Mouse (Mus musculus) cerebellum, postnatal 25 days (tissue): Measurements from ENCODE around the gene Lmbrd2.
"Not testable (repeated sequence)": the region's sequence is repeated elsewhere in the genome, so short reads cannot be mapped to it uniquely, and the experiment has no call there.

Source experiments
- DNase-seq, 2 experiments: peaks; one replicate each; pipeline ENCODE4 v3.0.0; 2021; ENCODE audit warnings: mixed read lengths in 2 of 2

The Lmbrd2 gene

DNA sequence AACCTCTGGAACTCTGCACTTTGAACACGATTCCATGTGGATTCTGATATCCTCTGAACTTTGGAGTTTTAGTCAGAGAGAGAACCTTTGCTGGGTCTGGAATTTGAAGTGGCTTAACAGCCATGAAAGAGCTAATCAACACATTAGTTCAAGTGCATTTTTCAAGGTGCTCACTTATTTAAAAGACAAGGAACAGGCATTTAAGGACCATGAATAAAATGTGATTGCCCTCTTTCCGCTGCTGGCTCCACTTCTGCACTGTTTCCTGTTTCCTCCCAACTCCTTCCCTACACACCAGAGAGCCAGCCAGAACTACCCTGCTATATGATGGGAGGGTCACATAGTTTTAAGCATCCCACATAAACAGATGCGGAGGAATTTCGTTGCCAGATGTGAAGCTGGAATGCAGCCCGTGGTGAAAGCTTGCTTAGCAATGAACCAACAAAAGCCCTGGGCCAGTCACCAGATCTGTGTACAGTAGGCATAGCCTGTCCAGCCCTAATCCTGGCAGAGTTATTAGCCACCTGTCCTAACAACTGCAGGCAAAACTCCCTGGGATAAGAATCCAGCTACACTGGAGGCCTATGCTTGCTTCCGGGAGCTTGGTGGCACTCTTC lies 5.4 kb upstream of the Lmbrd2 start:
- no peak for DNase-seq

DNA sequence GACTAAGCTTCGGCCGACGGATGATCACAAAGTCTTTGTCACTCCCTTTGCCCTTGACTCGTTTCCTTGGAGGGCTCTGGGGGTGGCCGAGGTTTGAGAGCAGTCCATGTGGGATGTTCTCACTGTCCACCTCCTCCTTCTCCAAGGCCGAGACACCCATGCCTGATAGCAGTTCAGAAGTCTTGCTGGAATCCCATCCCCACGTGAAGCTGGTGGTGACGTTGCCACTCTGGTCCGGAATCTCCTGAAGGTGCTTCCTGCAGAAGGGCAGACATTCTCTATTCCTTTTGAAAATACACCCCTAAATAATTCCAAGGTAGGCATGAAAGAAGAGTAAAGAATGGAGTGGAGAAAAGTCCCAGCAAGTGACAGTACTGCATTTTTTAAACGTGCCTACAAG lies 903 bp upstream of the Lmbrd2 start:
- DNase-seq = no peak

DNA sequence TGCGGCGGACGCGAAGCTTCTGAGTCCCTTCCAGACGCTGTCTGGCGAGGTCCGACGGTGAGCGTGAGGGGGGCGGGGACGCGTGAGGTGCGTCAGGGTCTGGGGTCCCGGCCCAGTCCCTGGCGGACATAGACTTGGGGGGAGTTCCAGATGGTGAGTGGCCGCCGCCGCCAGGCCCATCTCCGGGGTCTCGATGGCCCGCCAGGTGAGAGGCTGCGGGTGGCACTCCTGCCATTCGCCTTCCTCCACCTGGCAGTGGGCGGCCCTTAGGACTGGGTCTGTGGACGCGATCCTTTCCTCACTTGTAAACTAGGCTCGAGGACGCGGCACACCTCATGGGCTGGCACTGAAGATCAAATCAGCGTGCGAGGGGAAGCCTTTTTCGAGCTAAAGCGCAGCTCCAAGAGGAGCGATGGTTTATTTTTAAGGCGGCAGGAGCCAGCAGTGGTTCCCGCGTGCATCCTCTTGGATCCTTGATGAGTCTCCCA lies 378 bp downstream of the Lmbrd2 start:
- no peak for DNase-seq

DNA sequence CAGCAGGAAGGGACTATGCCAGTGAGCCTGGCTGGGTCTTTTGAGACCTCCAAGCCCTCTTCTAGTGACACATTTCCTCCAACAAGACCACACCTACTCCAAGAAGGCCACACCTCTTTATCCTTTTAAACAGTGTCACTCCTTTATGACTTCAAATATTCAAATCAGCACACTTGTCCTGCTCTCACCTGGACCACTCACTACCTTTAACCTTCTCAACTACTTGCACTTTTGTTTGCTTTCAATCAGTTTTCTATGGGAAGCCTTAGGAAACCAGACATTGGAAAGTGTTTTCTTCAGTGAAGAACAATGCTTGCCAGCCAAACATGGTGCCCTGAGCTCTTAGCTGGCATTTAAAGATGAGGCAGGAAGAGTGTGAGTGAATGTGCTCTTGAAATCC lies 15.0 kb downstream of the Lmbrd2 start, which contains the start of gene Skp2:
Gene Skp2, minus strand, starts transcription at position 101 of the 400 bp plus-strand sequence.
- DNase-seq = no peak

DNA sequence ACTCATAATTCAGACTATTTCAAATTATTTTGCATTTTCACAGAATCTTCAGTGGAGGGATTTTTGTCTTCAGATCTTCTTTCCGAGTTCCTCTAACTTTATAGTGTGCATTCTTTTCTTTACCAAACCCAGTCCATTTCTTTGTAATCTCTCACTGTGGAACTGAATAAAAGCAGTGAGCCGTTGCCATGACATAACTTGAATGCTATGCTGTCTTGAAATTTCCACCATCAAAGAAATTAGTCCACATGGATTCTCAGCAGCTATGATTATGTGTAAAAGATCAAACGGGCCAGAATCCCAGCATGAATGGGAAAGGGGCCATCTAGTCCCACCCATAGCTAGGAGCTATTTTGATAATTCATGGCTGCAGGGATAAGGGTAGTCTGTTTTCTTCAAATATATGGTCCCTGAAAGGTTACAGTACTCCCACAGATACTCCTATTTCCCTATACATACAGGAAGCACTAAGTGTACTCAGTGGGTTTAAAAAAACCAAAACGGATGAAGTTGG lies 22.3 kb downstream of the Lmbrd2 start:
- no peak for DNase-seq

GRCm38 (mm10) chr15:9164125-9164524 lies 23.8 kb downstream of the Lmbrd2 start:
- DNase-seq = no peak

GRCm38 (mm10) chr15:9177038-9177437 lies 36.7 kb downstream of the Lmbrd2 start:
- no peak for DNase-seq

DNA sequence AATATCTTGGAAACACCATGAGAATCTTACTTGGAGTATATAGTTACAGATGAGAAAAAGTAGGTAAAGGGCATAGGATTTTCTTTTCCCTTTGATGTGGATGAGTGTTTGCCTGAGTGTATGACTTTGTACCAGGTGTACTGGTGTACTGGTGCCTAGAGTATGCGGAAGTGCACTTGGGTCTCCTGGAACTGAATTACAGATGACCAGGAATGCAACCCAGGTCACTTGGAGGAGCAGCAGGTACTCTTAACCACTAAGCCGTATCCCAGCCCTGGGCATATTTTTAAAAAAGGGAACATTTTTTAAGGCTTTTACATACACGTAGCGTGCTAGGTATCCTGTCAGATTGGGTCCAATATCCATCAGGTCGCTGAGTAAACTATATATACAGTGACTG lies 43.6 kb downstream of the Lmbrd2 start:
- no peak for DNase-seq

DNA sequence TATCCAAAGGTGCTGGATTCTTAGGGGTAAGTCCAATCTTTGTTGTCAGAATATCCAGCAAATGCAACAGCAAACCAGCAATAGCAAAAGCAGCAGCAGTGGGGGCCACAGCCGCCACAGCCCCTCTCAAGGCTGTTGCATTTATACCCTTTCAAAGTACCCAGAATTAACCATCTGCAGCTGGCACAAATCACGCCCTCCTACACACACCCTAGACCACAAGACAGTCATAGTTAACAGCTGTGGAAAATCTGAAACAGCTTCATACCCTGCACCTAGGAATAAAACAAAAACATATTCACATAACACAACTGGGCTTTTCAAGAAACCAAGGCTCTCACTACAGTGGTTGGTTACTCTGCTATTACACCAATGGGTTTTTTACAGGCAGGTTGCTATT lies 49.4 kb downstream of the Lmbrd2 start:
- DNase-seq = no peak

- DNase-seq = not testable (repeated sequence)
These were observed 52.3 kb downstream of the Lmbrd2 start for GRCm38 (mm10) chr15:9192685-9193084.

- DNase-seq = no peak
These were observed 58.1 kb downstream of the Lmbrd2 start for GRCm38 (mm10) chr15:9198421-9198820.

- no peak for DNase-seq
These were observed 71.5 kb downstream of the Lmbrd2 start for GRCm38 (mm10) chr15:9211891-9212290.

GRCm38 (mm10) chr15:9213026-9213425 lies 72.7 kb downstream of the Lmbrd2 start:
- not testable (repeated sequence) for DNase-seq

DNA sequence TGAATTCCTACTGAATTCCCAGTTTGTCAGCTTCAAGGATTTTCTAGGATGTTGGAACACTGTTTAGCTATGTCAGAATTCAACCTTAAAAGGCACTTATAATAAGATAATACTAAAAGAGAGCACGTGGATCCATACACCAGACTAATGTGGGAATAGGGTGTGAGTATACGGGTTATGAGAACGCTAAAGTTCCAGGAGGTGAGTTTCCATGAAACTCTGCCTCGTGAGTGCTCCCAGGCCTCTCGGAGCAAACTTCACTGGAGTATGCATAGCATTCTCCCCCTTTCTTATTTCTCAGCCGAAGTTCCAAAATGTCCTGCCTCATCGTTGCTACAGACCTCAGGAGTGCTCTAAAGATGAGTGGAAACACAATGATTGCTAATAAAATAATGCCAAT lies 73.1 kb downstream of the Lmbrd2 start:
- DNase-seq = not testable (repeated sequence)

DNA sequence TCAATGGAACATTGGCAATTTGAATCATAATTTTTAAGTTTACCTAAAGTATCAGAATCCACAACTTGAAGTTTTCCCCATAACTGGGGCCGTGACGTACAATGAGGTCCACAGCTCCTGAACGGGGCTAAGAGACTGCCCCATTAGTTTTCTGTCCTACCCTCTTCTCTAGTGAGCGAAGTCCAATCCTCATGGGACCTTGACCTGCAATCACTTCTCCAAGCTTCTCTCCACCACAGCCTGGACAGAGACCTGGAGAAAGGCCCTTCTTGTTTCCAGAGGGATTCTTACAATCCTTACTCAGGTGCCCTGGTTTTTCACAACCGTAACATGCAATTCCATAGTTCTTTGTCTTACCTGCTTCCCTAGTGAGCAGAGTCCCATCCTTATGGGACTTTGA lies 76.1 kb downstream of the Lmbrd2 start:
- DNase-seq = no peak

- not testable (repeated sequence) for DNase-seq
These were observed 90.6 kb downstream of the Lmbrd2 start for GRCm38 (mm10) chr15:9230917-9231316.

DNA sequence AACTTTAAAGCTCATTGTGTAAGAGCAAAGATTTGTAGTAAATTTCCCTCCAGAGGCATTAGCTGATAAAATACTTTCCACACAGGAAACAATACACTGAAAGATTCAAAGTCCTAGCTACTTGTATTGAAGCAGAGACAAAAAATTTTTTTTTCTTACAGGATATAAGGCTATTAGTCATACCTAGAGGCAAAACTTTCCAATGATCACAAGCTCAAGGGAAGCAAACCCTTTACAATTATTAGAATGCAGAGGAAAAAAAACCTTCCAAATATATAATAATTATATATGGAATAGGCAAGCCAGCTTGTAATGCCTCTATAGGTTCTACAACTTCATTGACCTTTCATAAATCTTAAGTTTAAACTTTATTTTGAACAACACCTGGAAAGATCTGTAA lies 106.0 kb downstream of the Lmbrd2 start:
- no peak for DNase-seq
